In genomic region chr3:146407086-146407721, GRCm38 (mm10) we compare ENCODE assay signal across 10 mouse cellular contexts. TPM values are rescaled to one million over a fixed set of nuclear protein-coding genes. Genes with fewer than 3 reads are reported as not detected.
A peak's percentile ranks its signal among the peaks of the same experiment; 100 is the strongest.
DNase-seq lines count a peak whose midpoint lies in the region; ATAC-seq and TF ChIP-seq lines count a peak whose summit lies in the region.
"Had no signal": no experiment of that assay in that cellular context is flagged by ENCODE, and none has a peak within 500 bp of the region (broad histone marks: within the 10 kb centered on the region; RNA-seq: fewer than 3 reads in every experiment).

No protein-coding gene starts in this region.

- ATAC-seq in embryonic facial prominence, embryonic 13.5 days (ENCODE audit: insufficient number of reproducible peaks, insufficient read depth, low FRiP score, low TSS enrichment, low read depth), result no peak
- ATAC-seq in hindbrain, postnatal 0 days, result no peak
- no peak for ATAC-seq in liver, embryonic 13.5 days (ENCODE audit: low read depth)

- no peaks in the 10 kb centered on the region; the same call in 1 of the 2 replicates for H3K9me3 ChIP-seq in embryonic facial prominence, embryonic 13.5 days
- no peaks in the 10 kb centered on the region for H3K9me3 ChIP-seq in hindbrain, postnatal 0 days (ENCODE audit: low read length)
- no peaks in the 10 kb centered on the region for H3K9me3 ChIP-seq in liver, embryonic 13.5 days (replicated peaks)

- H3K27me3 ChIP-seq in embryonic facial prominence, embryonic 13.5 days, result no peaks in the 10 kb centered on the region
- H3K27me3 ChIP-seq in hindbrain, postnatal 0 days (ENCODE audit: insufficient read depth, low read length), result no peaks in the 10 kb centered on the region
- no peaks in the 10 kb centered on the region for H3K27me3 ChIP-seq in liver, embryonic 13.5 days

- H3K4me2 ChIP-seq in embryonic facial prominence, embryonic 13.5 days, result peak overlapping the region; percentile 89
- peak overlapping the region; percentile 26 for H3K4me2 ChIP-seq in hindbrain, postnatal 0 days (ENCODE audit: low read depth, low read length)
- H3K4me2 ChIP-seq in liver, embryonic 13.5 days, result peak overlapping the region; percentile 97

- no peak overlapping the region for H3K9ac ChIP-seq in embryonic facial prominence, embryonic 13.5 days
- no peak overlapping the region for H3K9ac ChIP-seq in hindbrain, postnatal 0 days (replicated peaks; ENCODE audit: low read length)
- peak overlapping the region; percentile 99 for H3K9ac ChIP-seq in liver, embryonic 13.5 days

- DNase-seq in layer of hippocampus, adult 2 months (ENCODE audit: low spot score in 2 of 2), result no peak
- DNase-seq in layer of hippocampus, postnatal 10 days (ENCODE audit: low spot score in 2 of 2), result no peak
- DNase-seq in hindbrain, postnatal 0 days (ENCODE audit: low spot score), result no peak
- no peak for DNase-seq in liver, embryonic 13.5 days
- no peak for DNase-seq in adrenal gland, adult 8-10 months
- DNase-seq in layer of hippocampus, adult 9-10 months (ENCODE audit: low spot score), result no peak
- no peak for DNase-seq in left cerebral cortex, adult 11 months (ENCODE audit: low spot score)
- DNase-seq: cerebellum, adult 8-10 months; retina, postnatal 1 day had no signal

- no peak for TF ChIP-seq CTCF in layer of hippocampus, adult 2 months (conservative IDR thresholded peaks at IDR 0.05)
- TF ChIP-seq CTCF in hindbrain, postnatal 0 days (IDR thresholded peaks at IDR 0.05; ENCODE audit: low read depth), result no peak

- peak overlapping the region; percentile 96 for H3K4me3 ChIP-seq in layer of hippocampus, adult 2 months
- H3K4me3 ChIP-seq in embryonic facial prominence, embryonic 13.5 days, result 0 out of 2 replicates have a peak overlapping the region, but pooled peaks have one; percentile 93
- H3K4me3 ChIP-seq in hindbrain, postnatal 0 days (ENCODE audit: low read length), result no peak overlapping the region
- H3K4me3 ChIP-seq in liver, embryonic 13.5 days (replicated peaks), result peak overlapping the region; percentile 92

- 76% methylated on average over 16 of the region's 16 CpGs for WGBS in embryonic facial prominence, embryonic 13.5 days
- 81% methylated on average over 16 of the region's 16 CpGs for WGBS in hindbrain, postnatal 0 days
- WGBS in liver, embryonic 13.5 days (ENCODE audit: insufficient replicate concordance), result 89% methylated on average over 16 of the region's 16 CpGs

- peak overlapping the region; percentile 32 for H3K27ac ChIP-seq in layer of hippocampus, adult 2 months
- H3K27ac ChIP-seq in embryonic facial prominence, embryonic 13.5 days, result no peak overlapping the region
- no peak overlapping the region for H3K27ac ChIP-seq in hindbrain, postnatal 0 days
- peak overlapping the region; percentile 96 for H3K27ac ChIP-seq in liver, embryonic 13.5 days

- H3K36me3 ChIP-seq in embryonic facial prominence, embryonic 13.5 days, result no peaks in the 10 kb centered on the region
- H3K36me3 ChIP-seq in hindbrain, postnatal 0 days (ENCODE audit: insufficient read depth, low read length), result no peaks in the 10 kb centered on the region
- H3K36me3 ChIP-seq in liver, embryonic 13.5 days, result peaks cover 53% of the 10 kb centered on the region

- H3K4me1 ChIP-seq in embryonic facial prominence, embryonic 13.5 days, result peaks cover 29% of the 10 kb centered on the region
- H3K4me1 ChIP-seq in hindbrain, postnatal 0 days (ENCODE audit: insufficient read depth, low read length), result peaks cover 21% of the 10 kb centered on the region
- peaks cover 79% of the 10 kb centered on the region for H3K4me1 ChIP-seq in liver, embryonic 13.5 days (replicated peaks)

RNA-seq across cellular contexts. Expression of gene Ssx2ip, which starts 2.8 kb away (rescaled TPM):
- total RNA-seq in layer of hippocampus, adult 2 months (2021), result 100 to 1,000 TPM in 1 of 2 experiments, 10 to 100 TPM in 1; 99.7 to 107 TPM
- total RNA-seq in layer of hippocampus, postnatal 10 days (2021), result 100 to 1,000 TPM; 191 to 199 TPM
- polyA plus RNA-seq in embryonic facial prominence, embryonic 13.5 days (2015; fragmentation: Nextera tagmentation; extraction: Ambion mirVana), result 22.1 and 26.4 TPM in 2 replicates
- 21.7 and 23.6 TPM in 2 replicates for total RNA-seq in hindbrain, postnatal 0 days (2014; rRNA removed)
- polyA plus RNA-seq in hindbrain, postnatal 0 days (2015; fragmentation: Nextera tagmentation; extraction: Ambion mirVana), result 21.7 and 23.5 TPM in 2 replicates
- 105 and 130 TPM in 2 replicates for polyA plus RNA-seq in liver, embryonic 13.5 days (2015; fragmentation: Nextera tagmentation; extraction: Ambion mirVana)
- 10 to 100 TPM in 2 of 4 experiments, 1 to 10 TPM in 2; 7.7 to 12.9 (median 10.8) TPM for total RNA-seq in adrenal gland, adult 8-10 months (2022)

RNA-seq across cellular contexts. Expression of gene Ctbs, which starts 42.4 kb away (rescaled TPM):
- total RNA-seq in layer of hippocampus, adult 2 months (2021), result 1 to 10 TPM; 9.0 to 9.1 TPM
- total RNA-seq in layer of hippocampus, postnatal 10 days (2021), result 1 to 10 TPM; 6.7 to 8.2 TPM
- polyA plus RNA-seq in embryonic facial prominence, embryonic 13.5 days (2015; fragmentation: Nextera tagmentation; extraction: Ambion mirVana), result 9.1 and 9.6 TPM in 2 replicates
- 6.6 and 11.4 TPM in 2 replicates for total RNA-seq in hindbrain, postnatal 0 days (2014; rRNA removed)
- 5.7 and 6.2 TPM in 2 replicates for polyA plus RNA-seq in hindbrain, postnatal 0 days (2015; fragmentation: Nextera tagmentation; extraction: Ambion mirVana)
- 4.8 and 4.9 TPM in 2 replicates for polyA plus RNA-seq in liver, embryonic 13.5 days (2015; fragmentation: Nextera tagmentation; extraction: Ambion mirVana)
- total RNA-seq in adrenal gland, adult 8-10 months (2022), result 10 to 100 TPM in 3 of 4 experiments, 1 to 10 TPM in 1; 10.0 to 15.2 (median 12.8) TPM

Comparison
In these comparisons a context has a peak if more than half of its experiments do, and no peak if none do; other contexts are left out.
1. H3K27ac ChIP-seq: peak in layer of hippocampus, adult 2 months (single experiment) and liver, embryonic 13.5 days (single experiment); none in embryonic facial prominence, embryonic 13.5 days (single experiment) and hindbrain, postnatal 0 days (single experiment).
2. H3K4me2 ChIP-seq: peak in every context shown above with its lines; median percentile 97 in liver, embryonic 13.5 days; 89 in embryonic facial prominence, embryonic 13.5 days; 26 in hindbrain, postnatal 0 days.